Mouse (Mus musculus) CH12.LX (cell line): Measurements from ENCODE around the gene Tmprss11f. TPM values are rescaled to one million over a fixed set of nuclear protein-coding genes. Genes with fewer than 3 reads are reported as not detected.

Source experiments
- DNase-seq: peaks from one replicate; pipeline ENCODE4 v3.0.0-alpha.2; 2013; ENCODE audit errors: extremely low read depth
- H3K27ac ChIP-seq: 2 replicates; pipeline ENCODE4 v1.5.1; 2012; ENCODE audit warnings: low read depth, mild to moderate bottlenecking, control low read depth, moderate library complexity; ENCODE audit not compliant: insufficient read depth
- H3K27me3 ChIP-seq: replicated peaks from 2 replicates; pipeline ENCODE3; 2012; ENCODE audit warnings: inconsistent platforms
- H3K36me3 ChIP-seq, 2 experiments: replicated peaks in 1 of 2; 2 replicates each; pipeline versions ENCODE3 to v1.6.1; 2012; ENCODE audit warnings: inconsistent platforms in 1 of 2, low read length in 1 of 2, mild to moderate bottlenecking in 1 of 2, mixed read lengths in 1 of 2, moderate library complexity in 1 of 2; ENCODE audit not compliant: control insufficient read depth in 1 of 2, insufficient read depth in 1 of 2
- H3K4me1 ChIP-seq, 2 experiments: 2 replicates each; pipeline ENCODE4 v1.6.1; 2012; ENCODE audit warnings: inconsistent platforms in 1 of 2, moderate library complexity in 1 of 2; ENCODE audit not compliant: insufficient read depth in 2 of 2, control insufficient read depth in 1 of 2
- H3K4me2 ChIP-seq: 2 replicates; pipeline ENCODE4 v1.6.1; 2012; ENCODE audit warnings: low read depth, mild to moderate bottlenecking, control low read depth; ENCODE audit not compliant: poor library complexity, insufficient read depth, severe bottlenecking
- H3K4me3 ChIP-seq, 3 experiments: fragments of 150-350 bp in 1 of 3; sonication (generic) in 1 of 3; replicated peaks in 1 of 3; 2 replicates each; pipeline versions ENCODE3 to v1.5.1; 2011 to 2012; ENCODE audit warnings: low read depth in 2 of 3, low read length in 2 of 3, mild to moderate bottlenecking in 2 of 3, moderate library complexity in 2 of 3, control low read depth in 1 of 3, improper control_type of control experiment in 1 of 3, inconsistent platforms in 1 of 3, mixed read lengths in 1 of 3; ENCODE audit not compliant: poor library complexity in 1 of 3
- H3K79me2 ChIP-seq: replicated peaks from 2 replicates; pipeline ENCODE4 v1.6.1; 2012; ENCODE audit warnings: mild to moderate bottlenecking, moderate library complexity; ENCODE audit not compliant: control insufficient read depth, poor library complexity, insufficient read depth, severe bottlenecking; ENCODE audit errors: extremely low read depth
- H3K9ac ChIP-seq: 2 replicates; pipeline ENCODE4 v1.6.1; 2012; ENCODE audit warnings: low read depth, mild to moderate bottlenecking, control low read depth, moderate library complexity; ENCODE audit not compliant: insufficient read depth
- H3K9me3 ChIP-seq: replicated peaks from 2 replicates; pipeline ENCODE3; 2012; ENCODE audit warnings: low read length, inconsistent platforms, mixed read lengths
- CHD1 ChIP-seq: IDR thresholded peaks from 2 replicates; pipeline ENCODE4 v1.6.1; 2012; ENCODE audit warnings: low read depth, low read length, improper control_type of control experiment, inconsistent platforms
- ELF1 ChIP-seq: IDR thresholded peaks from 2 replicates; pipeline ENCODE4 v1.6.1; 2014; ENCODE audit warnings: low read depth, mild to moderate bottlenecking, inconsistent platforms, low read length, improper control_type of control experiment
- EP300 ChIP-seq: IDR thresholded peaks from 2 replicates; pipeline ENCODE4 v1.6.1; 2011; ENCODE audit warnings: low read length, improper control_type of control experiment
- ETS1 ChIP-seq: conservative IDR thresholded peaks from 2 replicates; pipeline ENCODE4 v1.6.1; 2012; ENCODE audit warnings: low read depth, mild to moderate bottlenecking, inconsistent platforms, low read length, improper control_type of control experiment, moderate library complexity
- GABPA ChIP-seq: IDR thresholded peaks from 2 replicates; pipeline ENCODE4 v1.6.1; 2012; ENCODE audit warnings: low read depth, low read length, improper control_type of control experiment, inconsistent platforms; ENCODE audit not compliant: insufficient replicate concordance
- JUND ChIP-seq: conservative IDR thresholded peaks from 2 replicates; pipeline ENCODE4 v1.6.1; 2011; ENCODE audit warnings: low read depth, low read length, improper control_type of control experiment
- KAT2A ChIP-seq: IDR thresholded peaks from 2 replicates; pipeline ENCODE4 v1.6.1; 2012; ENCODE audit warnings: low read length, improper control_type of control experiment, inconsistent platforms; ENCODE audit not compliant: insufficient replicate concordance
- MAX ChIP-seq: IDR thresholded peaks from 2 replicates; pipeline ENCODE4 v1.6.1; 2011; ENCODE audit warnings: low read length, improper control_type of control experiment
- MAZ ChIP-seq: IDR thresholded peaks from 2 replicates; pipeline ENCODE4 v1.6.1; 2012; ENCODE audit warnings: low read depth, mild to moderate bottlenecking, inconsistent platforms, low read length, improper control_type of control experiment, moderate library complexity
- MEF2A ChIP-seq: IDR thresholded peaks from 2 replicates; pipeline ENCODE4 v1.6.1; 2014; ENCODE audit warnings: low read depth, mild to moderate bottlenecking, inconsistent platforms, low read length, improper control_type of control experiment, borderline replicate concordance
- MXI1 ChIP-seq: IDR thresholded peaks from 2 replicates; pipeline ENCODE4 v1.6.1; 2011; ENCODE audit warnings: mild to moderate bottlenecking, low read depth, low read length, improper control_type of control experiment
- POLR2A ChIP-seq: IDR thresholded peaks from 2 replicates; pipeline ENCODE4 v1.6.1; 2011; ENCODE audit warnings: low read depth, mild to moderate bottlenecking, improper control_type of control experiment, low read length
- POLR2AphosphoS2 ChIP-seq: IDR thresholded peaks from 2 replicates; pipeline ENCODE4 v1.6.1; 2011; ENCODE audit warnings: low read depth, low read length, improper control_type of control experiment
- TBP ChIP-seq: conservative IDR thresholded peaks from 2 replicates; pipeline ENCODE4 v1.6.1; 2011; ENCODE audit warnings: low read depth, low read length, improper control_type of control experiment
- TCF12 ChIP-seq: IDR thresholded peaks from 2 replicates; pipeline ENCODE4 v1.6.1; 2014; ENCODE audit warnings: low read depth, mild to moderate bottlenecking, inconsistent platforms, low read length, improper control_type of control experiment
- USF1 ChIP-seq: IDR thresholded peaks from 2 replicates; pipeline ENCODE4 v1.6.1; 2014; ENCODE audit warnings: low read depth, mild to moderate bottlenecking, inconsistent platforms, low read length, improper control_type of control experiment
- USF2 ChIP-seq: conservative IDR thresholded peaks from 2 replicates; pipeline ENCODE4 v1.6.1; 2011; ENCODE audit warnings: low read depth, low read length, improper control_type of control experiment
- ZC3H11A ChIP-seq: IDR thresholded peaks from 2 replicates; pipeline ENCODE4 v1.6.1; 2012; ENCODE audit warnings: low read depth, mild to moderate bottlenecking, inconsistent platforms, low read length, improper control_type of control experiment
- ZKSCAN1 ChIP-seq: IDR thresholded peaks from 2 replicates; pipeline ENCODE4 v1.6.1; 2012; ENCODE audit warnings: low read depth, inconsistent platforms, low read length, improper control_type of control experiment, borderline replicate concordance
- ZNF384 ChIP-seq: IDR thresholded peaks from 2 replicates; pipeline ENCODE4 v1.6.1; 2012; ENCODE audit warnings: low read depth, low read length, improper control_type of control experiment, inconsistent platforms
- dilution Hi-C: fragments of 300-500 bp; cut with MboI; formaldehyde crosslinking; loops from 2 replicates; pipeline ENCODE4 v1.14.3; 2020; ENCODE audit warnings: low sequenced_read_pairs; ENCODE audit not compliant: extremely low pct_unique_long_range_greater_than_20kb, extremely low pct_ligation_motif_present
- in situ Hi-C: fragments of 300-500 bp; cut with MboI; formaldehyde crosslinking; loops from 3 replicates; pipeline ENCODE4 v1.14.3; 2019; ENCODE audit warnings: low sequenced_read_pairs, low pct_ligation_motif_present, low pct_unique_long_range_greater_than_20kb, mixed read lengths
- polyA plus RNA-seq: library from polyadenylated mRNA; unstranded; fragments of >175 nt; gene quantifications from 2 replicates; pipeline ENCODE4 v1.2.1, GENCODE M21; 2012; ENCODE audit warnings: low read depth; ENCODE audit not compliant: insufficient read length
- total RNA-seq, 2 experiments: library from RNA; depleted of rRNA; stranded (reverse); fragments of 300-350 nt in 1 of 2; fragments of >200 nt in 1 of 2; gene quantifications; 2 replicates each; pipeline ENCODE4 v1.2.3; 2012 to 2014

Tmprss11f gene
- total and polyA plus RNA-seq, 3 experiments, result not detected

GRCm38 (mm10) chr5:86518500-86518899 lies 113.7 kb downstream of the Tmprss11f start, which contains the start of gene Tmprss11g:
TSS of gene Tmprss11g (minus strand) at chr5:86518600.
- H3K4me1 ChIP-seq, result no peaks in the 10 kb centered on the region
- H3K79me2 ChIP-seq, result no peaks in the 10 kb centered on the region
- H3K4me2 ChIP-seq, result peak within 1 kb of the TSS; percentile 29; the same call in 1 of the 2 replicates
- H3K36me3 ChIP-seq, result no peaks in the 10 kb centered on the region
- no peak for DNase-seq
- in situ Hi-C loops (no loop called here), dilution Hi-C loops (no loop called here)
- H3K9me3 ChIP-seq, result no peaks in the 10 kb centered on the region
- H3K27ac ChIP-seq, result no peak within 1 kb of the TSS
- no peak within 1 kb of the TSS for H3K9ac ChIP-seq
- H3K4me3 ChIP-seq, result no peak within 1 kb of the TSS
- TF ChIP-seq GABPA, result no peak
- no peak for TF ChIP-seq USF1
- TF ChIP-seq MAX, result no peak
- TF ChIP-seq TCF12, result no peak
- TF ChIP-seq MXI1, result no peak
- TF ChIP-seq CHD1, result no peak
- no peak for TF ChIP-seq JUND
- no peak for TF ChIP-seq ZKSCAN1
- TF ChIP-seq POLR2AphosphoS2, result no peak
- no peak for TF ChIP-seq ZC3H11A
- TF ChIP-seq POLR2A, result no peak
- no peak for TF ChIP-seq EP300
- TF ChIP-seq TBP, result no peak
- TF ChIP-seq ZNF384, result no peak
- no peak for TF ChIP-seq ELF1
- no peak for TF ChIP-seq MAZ
- no peak for TF ChIP-seq USF2
- no peak for TF ChIP-seq ETS1
- TF ChIP-seq KAT2A, result no peak
- TF ChIP-seq, all 38 proteins: peak for 0
- H3K27me3 ChIP-seq, result no peaks in the 10 kb centered on the region

GRCm38 (mm10) chr5:86511538-86511937 lies 120.7 kb downstream of the Tmprss11f start:
- dilution Hi-C loops, result no loop called here
- in situ Hi-C loops, result no loop called here
- no peak for DNase-seq

More at GRCm38 (mm10) chr5:86511538-86511937, 120.7 kb downstream of the Tmprss11f start:
- Histone ChIP-seq H3K79me2 (no peaks in the 10 kb centered on the region), H3K27ac (no peak overlapping the region), H3K9ac (no peak overlapping the region), H3K4me3 (no peak overlapping the region), H3K9me3 (no peaks in the 10 kb centered on the region), H3K4me2 (no peak overlapping the region), H3K4me1 (no peaks in the 10 kb centered on the region), H3K27me3 (no peaks in the 10 kb centered on the region), H3K36me3 (no peaks in the 10 kb centered on the region)
- no peak for TF ChIP-seq MEF2A
